Mouse (Mus musculus): Measurements from ENCODE around the gene Atf6. TPM values are rescaled to one million over a fixed set of nuclear protein-coding genes. Genes with fewer than 3 reads are reported as not detected.

Gene Atf6
- total RNA-seq, 1 experiment: 33.2 TPM

- Histone ChIP-seq H3K9me3 (ENCODE audit: control insufficient read depth, insufficient read depth, low read depth, low read length) (no peaks in the 10 kb centered on the region), H3K4me3 (ENCODE audit: insufficient read depth in 1 of 2, low read depth in 1 of 2, low read length in 2 of 2, poor library complexity in 1 of 2, severe bottlenecking in 1 of 2) (no peak overlapping the region), H3K4me1 (ENCODE audit: control insufficient read depth in 2 of 2, insufficient read depth in 2 of 2, low read length in 2 of 2, poor library complexity in 1 of 2) (peaks cover 4 to 9% of the 10 kb centered on the region in 2 experiments; a peak in 1 of 4 replicates), H3K36me3 (ENCODE audit: control insufficient read depth, insufficient read depth, low read length, poor library complexity, severe bottlenecking) (peaks cover 4% of the 10 kb centered on the region), H3K9ac (ENCODE audit: insufficient read depth, low read depth, low read length, poor library complexity, severe bottlenecking) (no peak overlapping the region), H3K27ac (ENCODE audit: insufficient read depth, low read depth, low read length, poor library complexity, severe bottlenecking) (no peak overlapping the region)
- no peak for DNase-seq (ENCODE audit: low read depth, low spot score)
- in situ Hi-C loops (cut with MboI; ENCODE audit: low sequenced_read_pairs in 2 of 2, unreplicated experiment in 2 of 2): no loop called here
- TF ChIP-seq MAFK (IDR thresholded peaks at IDR 0.05; ENCODE audit: insufficient read depth, low read depth, low read length) (no peak), ZC3H11A (IDR thresholded peaks at IDR 0.05; ENCODE audit: borderline replicate concordance, low read depth, low read length) (no peak), CHD2 (IDR thresholded peaks at IDR 0.05; ENCODE audit: low read depth, low read length) (no peak), ZNF384 (IDR thresholded peaks at IDR 0.05; ENCODE audit: low read depth, low read length) (no peak), HCFC1 (IDR thresholded peaks at IDR 0.05; ENCODE audit: borderline replicate concordance, insufficient read depth, low read length) (no peak)
Measured at GRCm38 (mm10) chr1:170791542-170791941, 76.0 kb downstream of the Atf6 start.

GRCm38 (mm10) chr1:170791001-170791400, 76.6 kb downstream of the Atf6 start:
- Histone ChIP-seq H3K4me1 (ENCODE audit: control insufficient read depth in 2 of 2, insufficient read depth in 2 of 2, low read length in 2 of 2, poor library complexity in 1 of 2) (peaks cover 4 to 9% of the 10 kb centered on the region in 2 experiments; a peak in 1 of 4 replicates), H3K9me3 (ENCODE audit: control insufficient read depth, insufficient read depth, low read depth, low read length) (no peaks in the 10 kb centered on the region), H3K27ac (ENCODE audit: insufficient read depth, low read depth, low read length, poor library complexity, severe bottlenecking) (no peak overlapping the region), H3K36me3 (ENCODE audit: control insufficient read depth, insufficient read depth, low read length, poor library complexity, severe bottlenecking) (peaks cover 4% of the 10 kb centered on the region), H3K9ac (ENCODE audit: insufficient read depth, low read depth, low read length, poor library complexity, severe bottlenecking) (no peak overlapping the region), H3K4me3 (ENCODE audit: insufficient read depth in 1 of 2, low read depth in 1 of 2, low read length in 2 of 2, poor library complexity in 1 of 2, severe bottlenecking in 1 of 2) (no peak overlapping the region)
- in situ Hi-C loops (cut with MboI; ENCODE audit: low sequenced_read_pairs in 2 of 2, unreplicated experiment in 2 of 2): no loop called here
- DNase-seq (ENCODE audit: low read depth, low spot score): no peak
- TF ChIP-seq HCFC1 (IDR thresholded peaks at IDR 0.05; ENCODE audit: borderline replicate concordance, insufficient read depth, low read length): no peak
- no peak for TF ChIP-seq ZC3H11A (IDR thresholded peaks at IDR 0.05; ENCODE audit: borderline replicate concordance, low read depth, low read length)
- no peak for TF ChIP-seq CHD2 (IDR thresholded peaks at IDR 0.05; ENCODE audit: low read depth, low read length)
- no peak for TF ChIP-seq MAFK (IDR thresholded peaks at IDR 0.05; ENCODE audit: insufficient read depth, low read depth, low read length)
- no peak for TF ChIP-seq ZNF384 (IDR thresholded peaks at IDR 0.05; ENCODE audit: low read depth, low read length)

- peaks cover 4% of the 10 kb centered on the region for H3K36me3 ChIP-seq (ENCODE audit: control insufficient read depth, insufficient read depth, low read length, poor library complexity, severe bottlenecking)
- TF ChIP-seq ZNF384 (IDR thresholded peaks at IDR 0.05; ENCODE audit: low read depth, low read length) (no peak), MAFK (IDR thresholded peaks at IDR 0.05; ENCODE audit: insufficient read depth, low read depth, low read length) (no peak), CHD2 (IDR thresholded peaks at IDR 0.05; ENCODE audit: low read depth, low read length) (no peak), ZC3H11A (IDR thresholded peaks at IDR 0.05; ENCODE audit: borderline replicate concordance, low read depth, low read length) (no peak), HCFC1 (IDR thresholded peaks at IDR 0.05; ENCODE audit: borderline replicate concordance, insufficient read depth, low read length) (no peak)
- DNase-seq (ENCODE audit: low read depth, low spot score): no peak
- in situ Hi-C loops (cut with MboI; ENCODE audit: low sequenced_read_pairs in 2 of 2, unreplicated experiment in 2 of 2): no loop called here
- H3K9ac ChIP-seq (ENCODE audit: insufficient read depth, low read depth, low read length, poor library complexity, severe bottlenecking): no peak overlapping the region
- H3K9me3 ChIP-seq (ENCODE audit: control insufficient read depth, insufficient read depth, low read depth, low read length): no peaks in the 10 kb centered on the region
- H3K4me3 ChIP-seq (ENCODE audit: insufficient read depth in 1 of 2, low read depth in 1 of 2, low read length in 2 of 2, poor library complexity in 1 of 2, severe bottlenecking in 1 of 2): no peak overlapping the region
- H3K4me1 ChIP-seq (ENCODE audit: control insufficient read depth in 2 of 2, insufficient read depth in 2 of 2, low read length in 2 of 2, poor library complexity in 1 of 2): 0 out of 4 replicates have a peak, but pooled peaks cover 0 to 2% of the 10 kb centered on the region in 2 experiments
- no peak overlapping the region for H3K27ac ChIP-seq (ENCODE audit: insufficient read depth, low read depth, low read length, poor library complexity, severe bottlenecking)
Measured at GRCm38 (mm10) chr1:170787643-170788042, 79.9 kb downstream of the Atf6 start.

- Histone ChIP-seq H3K27ac (ENCODE audit: insufficient read depth, low read depth, low read length, poor library complexity, severe bottlenecking) (no peak overlapping the region), H3K4me1 (ENCODE audit: control insufficient read depth in 2 of 2, insufficient read depth in 2 of 2, low read length in 2 of 2, poor library complexity in 1 of 2) (no peaks in the 10 kb centered on the region), H3K9me3 (ENCODE audit: control insufficient read depth, insufficient read depth, low read depth, low read length) (no peaks in the 10 kb centered on the region), H3K36me3 (ENCODE audit: control insufficient read depth, insufficient read depth, low read length, poor library complexity, severe bottlenecking) (peaks cover 4% of the 10 kb centered on the region), H3K9ac (ENCODE audit: insufficient read depth, low read depth, low read length, poor library complexity, severe bottlenecking) (no peak overlapping the region), H3K4me3 (ENCODE audit: insufficient read depth in 1 of 2, low read depth in 1 of 2, low read length in 2 of 2, poor library complexity in 1 of 2, severe bottlenecking in 1 of 2) (no peak overlapping the region)
- no peak for TF ChIP-seq CHD2 (IDR thresholded peaks at IDR 0.05; ENCODE audit: low read depth, low read length)
- no peak for TF ChIP-seq HCFC1 (IDR thresholded peaks at IDR 0.05; ENCODE audit: borderline replicate concordance, insufficient read depth, low read length)
- no peak for TF ChIP-seq MAFK (IDR thresholded peaks at IDR 0.05; ENCODE audit: insufficient read depth, low read depth, low read length)
- TF ChIP-seq ZNF384 (IDR thresholded peaks at IDR 0.05; ENCODE audit: low read depth, low read length): no peak
- no peak for TF ChIP-seq ZC3H11A (IDR thresholded peaks at IDR 0.05; ENCODE audit: borderline replicate concordance, low read depth, low read length)
- DNase-seq (ENCODE audit: low read depth, low spot score): no peak
- in situ Hi-C loops (cut with MboI; ENCODE audit: low sequenced_read_pairs in 2 of 2, unreplicated experiment in 2 of 2): no loop called here
Measured at GRCm38 (mm10) chr1:170786570-170787341, 80.8 kb downstream of the Atf6 start.
